Mouse (Mus musculus): ENCODE measurements at regions not wholly inside any gene's neighbourhood (a gene's known extent, or its start where the extent isn't known, plus 50 kb on each side); places are given as distances from the start of the nearest gene placed in this dataset.

- no peak for TF ChIP-seq CTCF (conservative IDR thresholded peaks at IDR 0.05; ENCODE audit: low read length)
- TF ChIP-seq NANOG (IDR thresholded peaks at IDR 0.05; ENCODE audit: borderline replicate concordance, low read length): no peak
- no peak for TF ChIP-seq POU5F1 (IDR thresholded peaks at IDR 0.05; ENCODE audit: borderline replicate concordance, low read length)
These were observed 320.6 kb upstream of the Gm26657 start for GRCm38 (mm10) chr4:56419122-56419913.

All from E14TG2a.4 (cell line).